Comparison of ENCODE assay signal across 27 mouse cellular contexts in the genomic region with DNA sequence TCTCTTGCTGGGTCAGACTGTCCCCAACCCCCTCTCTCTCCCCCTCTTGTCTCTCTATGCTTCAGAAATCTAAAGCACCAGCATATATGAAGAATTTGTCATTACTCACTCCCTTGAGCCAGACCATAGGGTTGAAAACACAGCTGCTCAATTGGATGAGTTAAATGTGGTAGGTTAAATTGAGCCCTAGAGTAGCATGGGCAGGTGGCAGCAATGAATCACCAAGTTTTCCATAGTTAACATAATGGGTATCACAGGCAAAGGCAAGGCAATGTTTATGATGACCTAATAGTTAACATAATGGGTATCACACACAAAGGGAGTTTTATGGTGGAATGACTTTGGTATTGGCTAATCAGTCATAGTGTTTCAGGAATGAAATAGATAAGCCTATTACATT.
"Had no signal": no experiment of that assay in that cellular context is flagged by ENCODE, and none has a peak within 500 bp of the region (broad histone marks: within the 10 kb centered on the region; RNA-seq: fewer than 3 reads in every experiment).

No protein-coding gene starts in this region.

- H3K27ac ChIP-seq: gastrocnemius, adult 2 months; heart, embryonic 10.5 days; hindbrain, embryonic 10.5 days; hindbrain, embryonic 12.5 days; hindbrain, embryonic 14.5 days; intestine, embryonic 15.5 days; layer of hippocampus, adult 2 months; left cerebral cortex, adult 2 months; limb, embryonic 12.5 days; liver, embryonic 13.5 days had no signal

- H3K36me3 ChIP-seq: heart, embryonic 10.5 days; heart, embryonic 12.5 days; hindbrain, embryonic 10.5 days; hindbrain, embryonic 12.5 days; intestine, embryonic 15.5 days; limb, embryonic 12.5 days; liver, embryonic 13.5 days had no signal

- H3K4me1 ChIP-seq: heart, embryonic 10.5 days; heart, embryonic 12.5 days; hindbrain, embryonic 10.5 days; hindbrain, embryonic 12.5 days; intestine, embryonic 15.5 days; limb, embryonic 12.5 days; liver, embryonic 13.5 days had no signal

- DNase-seq: gastrocnemius, adult 2 months; gastrocnemius, postnatal 10 days; gastrocnemius, postnatal 25 days; heart, adult 18-20 months; heart, postnatal 10 days; heart, postnatal 4 days; kidney, adult 18-20 months; kidney, adult 8-10 months; kidney, postnatal 10 days; kidney, postnatal 25 days; kidney, postnatal 4 days; left cerebral cortex, postnatal 4 days; liver; liver, embryonic 13.5 days had no signal

- H3K9ac ChIP-seq: heart, embryonic 12.5 days; hindbrain, embryonic 12.5 days; hindbrain, embryonic 14.5 days; intestine, embryonic 15.5 days; limb, embryonic 12.5 days; liver, embryonic 13.5 days had no signal

- H3K9me3 ChIP-seq: heart, embryonic 10.5 days; hindbrain, embryonic 10.5 days; hindbrain, embryonic 12.5 days; intestine, embryonic 15.5 days; limb, embryonic 12.5 days; liver, embryonic 13.5 days had no signal

- ATAC-seq: hindbrain, embryonic 16.5 days; inflammation-experienced regulatory T-cells, adult 6 months; intestine, embryonic 15.5 days; intestine, postnatal 0 days had no signal

- H3K4me2 ChIP-seq: heart, embryonic 12.5 days; hindbrain, embryonic 12.5 days; hindbrain, embryonic 14.5 days; intestine, embryonic 15.5 days; limb, embryonic 12.5 days; liver, embryonic 11.5 days; liver, embryonic 13.5 days had no signal

- H3K27me3 ChIP-seq: heart, embryonic 12.5 days; hindbrain, embryonic 12.5 days; intestine, embryonic 15.5 days; limb, embryonic 12.5 days; liver, embryonic 13.5 days had no signal

- H3K4me3 ChIP-seq: gastrocnemius, adult 2 months; heart, embryonic 10.5 days; heart, embryonic 12.5 days; hindbrain, embryonic 10.5 days; hindbrain, embryonic 12.5 days; intestine, embryonic 15.5 days; layer of hippocampus, adult 2 months; left cerebral cortex, adult 2 months; limb, embryonic 12.5 days; liver, embryonic 13.5 days had no signal
